30 mouse cellular contexts compared by ENCODE assay signal in genomic region chr2:76378646-76379045, GRCm38 (mm10). TPM values are rescaled to one million over a fixed set of nuclear protein-coding genes. Genes with fewer than 3 reads are reported as not detected.
DNase-seq lines count a peak whose midpoint lies in the region; TF ChIP-seq lines count a peak whose summit lies in the region.
"Had no signal": no experiment of that assay in that cellular context is flagged by ENCODE, and none has a peak within 500 bp of the region (broad histone marks: within the 10 kb centered on the region; RNA-seq: fewer than 3 reads in every experiment).

No protein-coding gene starts in this region.

- intact Hi-C loops in heart, adult 2 months (cut with DNase I): no loop called here

- TF ChIP-seq EP300 in heart, adult 2 months (IDR thresholded peaks at IDR 0.05; ENCODE audit: insufficient read depth, low read depth, low read length): no peak

- H3K9ac ChIP-seq in heart, adult 2 months (ENCODE audit: low read depth, low read length): no peak overlapping the region

- peaks cover 2% of the 10 kb centered on the region for H3K36me3 ChIP-seq in heart, adult 2 months (ENCODE audit: control insufficient read depth, insufficient read depth, low read length)

- H3K4me1 ChIP-seq in heart, adult 2 months (ENCODE audit: control insufficient read depth, insufficient read depth, low read length): no peaks in the 10 kb centered on the region

- DNase-seq in heart, adult 11 months: peak; percentile 67
- no peak for DNase-seq in heart, adult 2 months
- peak; percentile 23 for DNase-seq in ES-CJ7 (ENCODE audit: low read depth, low spot score)
- peak; percentile 71 for DNase-seq in R1 (ENCODE audit: low read depth, low spot score)
- DNase-seq in ZHBTc4 (ENCODE audit: low read depth, low spot score): peak; percentile 76
- DNase-seq in urinary bladder, adult 2 months (ENCODE audit: low spot score): no peak
- DNase-seq in adrenal gland, postnatal 36 days: no peak
- DNase-seq in layer of hippocampus, postnatal 36 days: no peak
- DNase-seq: adrenal gland, adult 2 months; adrenal gland, adult 8-10 months; adrenal gland, postnatal 10 days; adrenal gland, postnatal 14 days; adrenal gland, postnatal 25 days; B cell, adult 2 months; cerebellum, adult 11 months; cerebellum, adult 11-12 months; cerebellum, adult 18-20 months; cerebellum, adult 2 months; cerebellum, adult 8-10 months; cerebellum, adult 9-10 months had no signal

- H3K27me3 ChIP-seq in heart, adult 2 months (ENCODE audit: control insufficient read depth, insufficient read depth, low read length): no peaks in the 10 kb centered on the region
- H3K27me3 ChIP-seq: CH12.LX, Patski had no signal

- no peak overlapping the region for H3K27ac ChIP-seq in heart, adult 2 months

- H3K4me3 ChIP-seq in heart, adult 2 months: no peak overlapping the region

- no peak for TF ChIP-seq POLR2A in heart, adult 2 months (IDR thresholded peaks at IDR 0.05; ENCODE audit: insufficient read depth, low read depth, low read length)

- 94% methylated on average over 19 of the region's 19 CpGs for WGBS in heart, adult 2 months

- H3K79me2 ChIP-seq in heart, adult 2 months (replicated peaks; ENCODE audit: control insufficient read depth, insufficient read depth, low read length): no peaks in the 10 kb centered on the region

- TF ChIP-seq CTCF in heart, adult 2 months (IDR thresholded peaks at IDR 0.05): no peak

RNA-seq across cellular contexts. Expression of gene Rbm45, which starts 8.9 kb away (rescaled TPM):
- total RNA-seq in heart, adult 2 months (2021): 10 to 100 TPM; 18.1 to 22.9 TPM
- 6.9 and 11.4 TPM in 2 replicates for polyA plus RNA-seq in heart, adult 2 months (2012; rRNA removed)
- 23.2 and 24.8 TPM in 2 replicates for polyA plus RNA-seq in urinary bladder, adult 2 months (2012; rRNA removed)
- 10 to 100 TPM; 44.9 to 56.7 TPM for total RNA-seq in adrenal gland, postnatal 36 days (2021)
- 10 to 100 TPM; 44.4 to 44.6 TPM for total RNA-seq in layer of hippocampus, postnatal 36 days (2021)

RNA-seq across cellular contexts. Expression of gene Cyct, which starts 18.4 kb away (rescaled TPM):
- total RNA-seq in heart, adult 2 months (2021): under 1 TPM in 1 of 2 experiments, not detected in 1; 0.73 TPM
- not detected in 2 replicates for polyA plus RNA-seq in heart, adult 2 months (2012; rRNA removed)
- polyA plus RNA-seq in urinary bladder, adult 2 months (2012; rRNA removed): 0.21 TPM in 1 of 2 replicates, not detected in the other
- total RNA-seq in adrenal gland, postnatal 36 days (2021): not detected
- not detected for total RNA-seq in layer of hippocampus, postnatal 36 days (2021)
- total RNA-seq: adrenal gland, adult 18-20 months; adrenal gland, adult 2 months; adrenal gland, adult 8-10 months; adrenal gland, postnatal 10 days; adrenal gland, postnatal 14 days; adrenal gland, postnatal 25 days; adrenal gland, postnatal 4 days; CH12.LX; G1E; MEL had no signal
- polyA plus RNA-seq: activated CD4-positive, CD25-positive, alpha-beta regulatory T cell, adult 4 months; adrenal gland, adult 2 months; brain, embryonic 14.5 days; C2C12; CD4-positive, CD25-positive, alpha-beta regulatory T cell, adult 4 months; cerebellum, adult 2 months; G1E; Patski had no signal

RNA-seq across cellular contexts. Expression of gene Osbpl6, which starts 27.7 kb away (rescaled TPM):
- 10 to 100 TPM; 11.4 to 13.5 TPM for total RNA-seq in heart, adult 2 months (2021)
- polyA plus RNA-seq in heart, adult 2 months (2012; rRNA removed): 5.9 and 7.4 TPM in 2 replicates
- 4.7 and 4.8 TPM in 2 replicates for polyA plus RNA-seq in urinary bladder, adult 2 months (2012; rRNA removed)
- total RNA-seq in adrenal gland, postnatal 36 days (2021): 10 to 100 TPM; 26.2 to 28.5 TPM
- total RNA-seq in layer of hippocampus, postnatal 36 days (2021): 10 to 100 TPM; 65.8 to 74.5 TPM
- total RNA-seq: MEL had no signal
- polyA plus RNA-seq: activated CD4-positive, CD25-positive, alpha-beta regulatory T cell, adult 4 months; G1E had no signal

RNA-seq across cellular contexts. Expression of gene Pde11a, which starts 40.1 kb away (rescaled TPM):
- 1 to 10 TPM; 1.2 to 1.4 TPM for total RNA-seq in heart, adult 2 months (2021)
- 0.12 and 0.47 TPM in 2 replicates for polyA plus RNA-seq in heart, adult 2 months (2012; rRNA removed)
- 0.03 and 0.07 TPM in 2 replicates for polyA plus RNA-seq in urinary bladder, adult 2 months (2012; rRNA removed)
- total RNA-seq in adrenal gland, postnatal 36 days (2021): under 1 TPM; 0.16 to 0.30 TPM
- total RNA-seq in layer of hippocampus, postnatal 36 days (2021): 10 to 100 TPM; 14.2 to 18.9 TPM
- total RNA-seq: MEL had no signal
- polyA plus RNA-seq: adrenal gland, adult 2 months; C2C12 had no signal

Comparison
In these comparisons a context has a peak if more than half of its experiments do, and no peak if none do; other contexts are left out.
1. DNase-seq: peak in heart, adult 11 months (single experiment), ES-CJ7 (single experiment), R1 (single experiment) and ZHBTc4 (single experiment); none in heart, adult 2 months (0 of 2), urinary bladder, adult 2 months (single experiment), adrenal gland, postnatal 36 days (0 of 2) and layer of hippocampus, postnatal 36 days (0 of 2).